Mouse (Mus musculus) liver, postnatal 0 days (tissue): Measurements from ENCODE around the gene Cit.

Experiments used
- CTCF ChIP-seq: sonication (generic); IDR thresholded peaks from 2 replicates; pipeline ENCODE4 v1.5.1; 2016; ENCODE audit warnings: antibody characterized with exemption, low read depth
- EP300 ChIP-seq: IDR thresholded peaks from 2 replicates; pipeline ENCODE4 v1.6.1; 2016; ENCODE audit warnings: antibody characterized with exemption, low read depth, mild to moderate bottlenecking

DNA sequence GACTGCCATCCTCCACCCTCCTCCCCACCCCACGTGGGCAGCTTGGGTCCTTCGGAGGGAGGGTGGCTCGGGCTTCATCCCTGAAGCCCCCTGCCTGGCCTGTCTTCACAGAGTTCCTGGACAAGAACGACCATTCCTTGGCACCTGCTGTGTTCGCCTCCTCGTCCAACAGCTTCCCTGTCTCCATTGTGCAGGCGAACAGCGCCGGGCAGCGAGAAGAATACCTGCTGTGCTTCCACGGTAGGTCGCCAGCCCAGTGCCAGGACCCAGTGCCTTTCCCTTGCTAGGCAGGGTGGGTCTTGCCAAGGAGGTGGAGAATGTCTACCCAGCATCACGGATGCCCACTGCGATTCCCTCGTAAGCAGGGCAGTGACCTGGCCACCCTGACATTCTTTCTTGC is 149.0 kb downstream of the Cit start:
- TF ChIP-seq CTCF (no peak), EP300 (no peak)
